In genomic region chr6:54164777-54165176, GRCm38 (mm10) we compare ENCODE assay signal across 8 mouse cellular contexts.
DNase-seq lines count a peak whose midpoint lies in the region; ATAC-seq and TF ChIP-seq lines count a peak whose summit lies in the region.

No protein-coding gene starts in this region.

- H3K9ac ChIP-seq in liver, adult 2 months (ENCODE audit: low read depth, low read length): no peak overlapping the region

- H3K79me2 ChIP-seq in liver, adult 2 months (ENCODE audit: control insufficient read depth, insufficient read depth, low read length): peaks cover 15% of the 10 kb centered on the region; the same call in 1 of the 2 replicates

- no peaks in the 10 kb centered on the region for H3K27me3 ChIP-seq in liver, adult 2 months (ENCODE audit: control insufficient read depth, insufficient read depth, low read length)

- peaks cover 2% of the 10 kb centered on the region; the same call in 1 of the 2 replicates for H3K4me1 ChIP-seq in liver, adult 2 months (ENCODE audit: control insufficient read depth, insufficient read depth, low read length)

- TF ChIP-seq CTCF in liver, adult 2 months (IDR thresholded peaks at IDR 0.05; ENCODE audit: low read depth, low read length): peak; percentile 88

- peak; percentile 16 for DNase-seq in ovary, adult 18-20 months (ENCODE audit: low spot score)
- DNase-seq in ovary, postnatal 10 days (ENCODE audit: low spot score): no peak
- DNase-seq in T-cell, adult 2 months (ENCODE audit: low spot score): peak; percentile 37
- DNase-seq in cerebellum, adult 9-10 months: peak; percentile 78
- peak; percentile 29 to 63 for DNase-seq in heart, postnatal 36 days
- DNase-seq in liver, adult 2 months (ENCODE audit: extremely low read depth, low read depth, low spot score): peak; percentile 44
- DNase-seq in retina, adult 2 months (ENCODE audit: low read depth, low spot score): peak; percentile 16

- no peak overlapping the region for H3K4me3 ChIP-seq in liver, adult 2 months (ENCODE audit: insufficient read depth, low read depth, low read length)

- intact Hi-C loops in heart, postnatal 36 days (cut with DNase I): loop anchor here (1.0 to 5.0 kb wide), 5 partner anchors 64 to 382 kb away; no protein-coding TSS in a partner anchor

- no peaks in the 10 kb centered on the region for H3K36me3 ChIP-seq in liver, adult 2 months (ENCODE audit: control insufficient read depth, insufficient read depth, low read length)

- H3K27ac ChIP-seq in liver, adult 2 months (replicated peaks; ENCODE audit: insufficient read depth, low read depth, low read length): no peak overlapping the region

- TF ChIP-seq POLR2A in liver, adult 2 months (IDR thresholded peaks at IDR 0.05; ENCODE audit: extremely low read depth, insufficient read depth, low read length): no peak

- no peak for ATAC-seq in activated CD4-positive, CD25-positive, alpha-beta regulatory T cell, adult 4 months

- WGBS in liver, adult 2 months: 61% methylated on average over 4 of the region's 4 CpGs
